23 mouse cellular contexts compared by ENCODE assay signal in the genomic region with DNA sequence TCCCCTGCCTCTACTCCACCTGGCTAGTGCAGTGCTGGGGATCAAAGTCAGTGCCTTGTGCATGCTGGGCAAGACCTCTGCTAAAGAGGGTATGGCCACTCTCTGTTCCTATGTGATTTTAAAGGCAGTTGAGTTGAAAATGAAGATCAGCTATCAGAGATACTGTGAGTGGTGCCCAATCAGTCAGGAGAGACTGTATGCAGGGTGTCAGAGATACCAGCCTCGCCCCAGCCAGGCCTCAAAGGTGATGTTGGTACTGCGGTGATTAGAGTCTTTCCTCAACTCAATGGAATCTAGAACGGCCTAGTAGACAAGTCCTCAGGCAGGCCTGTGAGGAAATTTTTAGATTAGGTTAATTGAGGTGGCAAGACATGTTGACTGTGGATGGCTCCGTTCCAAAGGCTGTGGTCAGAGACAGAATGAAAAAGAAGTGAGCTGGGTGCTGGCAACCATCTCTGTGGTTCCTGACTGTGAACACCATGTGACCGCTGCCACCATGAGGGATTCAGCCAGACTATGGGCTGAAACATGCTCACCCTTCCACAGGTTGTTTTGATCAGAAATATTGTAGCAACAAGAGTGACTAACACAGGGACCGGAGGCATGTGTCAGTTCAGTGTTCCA. TPM values are rescaled to one million over a fixed set of nuclear protein-coding genes. Genes with fewer than 3 reads are reported as not detected.
A peak's percentile ranks its signal among the peaks of the same experiment; 100 is the strongest.
DNase-seq lines count a peak whose midpoint lies in the region; ATAC-seq lines count a peak whose summit lies in the region.
"Had no signal": no experiment of that assay in that cellular context is flagged by ENCODE, and none has a peak within 500 bp of the region (broad histone marks: within the 10 kb centered on the region; RNA-seq: fewer than 3 reads in every experiment).

No protein-coding gene starts in this region.

- no peak overlapping the region for H3K4me3 ChIP-seq in liver, embryonic 16.5 days (ENCODE audit: low read depth, low read length)
- no peak overlapping the region for H3K4me3 ChIP-seq in limb, embryonic 10.5 days
- H3K4me3 ChIP-seq: embryonic facial prominence, embryonic 15.5 days; forebrain, embryonic 12.5 days; heart, embryonic 15.5 days; hindbrain, embryonic 13.5 days; midbrain, embryonic 13.5 days had no signal

- ATAC-seq in liver, embryonic 16.5 days (ENCODE audit: low read depth): peak; percentile 79
- no peak for ATAC-seq in megakaryocyte, adult 5-6 weeks (ENCODE audit: poor library complexity, severe bottlenecking)
- ATAC-seq: inflammation-experienced regulatory T-cells, adult 6 months; midbrain, embryonic 13.5 days had no signal

- no peak overlapping the region for H3K9ac ChIP-seq in liver, embryonic 16.5 days (ENCODE audit: low read depth, low read length)
- H3K9ac ChIP-seq: embryonic facial prominence, embryonic 15.5 days; forebrain, embryonic 12.5 days; heart, embryonic 15.5 days; hindbrain, embryonic 13.5 days; midbrain, embryonic 13.5 days had no signal

- no peaks in the 10 kb centered on the region for H3K36me3 ChIP-seq in liver, embryonic 16.5 days (ENCODE audit: control insufficient read depth, insufficient read depth)
- no peaks in the 10 kb centered on the region for H3K36me3 ChIP-seq in limb, embryonic 10.5 days
- H3K36me3 ChIP-seq: embryonic facial prominence, embryonic 15.5 days; forebrain, embryonic 12.5 days; heart, embryonic 15.5 days; hindbrain, embryonic 13.5 days; midbrain, embryonic 13.5 days had no signal

- no peaks in the 10 kb centered on the region for H3K27me3 ChIP-seq in liver, embryonic 16.5 days (ENCODE audit: control insufficient read depth, insufficient read depth, low read depth, low read length)
- no peaks in the 10 kb centered on the region for H3K27me3 ChIP-seq in limb, embryonic 10.5 days (ENCODE audit: low read depth, poor library complexity, severe bottlenecking)
- H3K27me3 ChIP-seq: CH12.LX; embryonic facial prominence, embryonic 15.5 days; forebrain, embryonic 12.5 days; heart, embryonic 15.5 days had no signal

- WGBS in liver, embryonic 16.5 days (ENCODE audit: insufficient replicate concordance): 54% methylated on average over 6 of the region's 6 CpGs
- 93% methylated on average over 6 of the region's 6 CpGs for whole genome bisulfite sequencing in limb, embryonic 10.5 days

- peaks cover 49% of the 10 kb centered on the region for H3K4me1 ChIP-seq in liver, embryonic 16.5 days (ENCODE audit: control insufficient read depth, low read depth, low read length)
- peaks cover 10% of the 10 kb centered on the region; the same call in 1 of the 2 replicates for H3K4me1 ChIP-seq in limb, embryonic 10.5 days

- H3K9me3 ChIP-seq in liver, embryonic 16.5 days (replicated peaks; ENCODE audit: control insufficient read depth, low read length): no peaks in the 10 kb centered on the region
- no peaks in the 10 kb centered on the region for H3K9me3 ChIP-seq in limb, embryonic 10.5 days (replicated peaks)
- H3K9me3 ChIP-seq: embryonic facial prominence, embryonic 15.5 days; forebrain, embryonic 12.5 days; heart, embryonic 15.5 days; hindbrain, embryonic 13.5 days; midbrain, embryonic 13.5 days had no signal

- peak overlapping the region; percentile 65 for H3K27ac ChIP-seq in liver, embryonic 16.5 days (ENCODE audit: low read length)
- no peak overlapping the region for H3K27ac ChIP-seq in limb, embryonic 10.5 days
- H3K27ac ChIP-seq: embryonic facial prominence, embryonic 15.5 days; forebrain, embryonic 12.5 days; heart, embryonic 15.5 days; hindbrain, embryonic 13.5 days; midbrain, embryonic 13.5 days had no signal

- H3K4me2 ChIP-seq in liver, embryonic 16.5 days (ENCODE audit: low read depth, low read length): 0 out of 2 replicates have a peak overlapping the region, but pooled peaks have one; percentile 1
- H3K4me2 ChIP-seq: embryonic facial prominence, embryonic 15.5 days; forebrain, embryonic 12.5 days; heart, embryonic 15.5 days; hindbrain, embryonic 13.5 days; midbrain, embryonic 13.5 days had no signal

- DNase-seq in 416B (ENCODE audit: low read depth) (peak; percentile 81), liver (peak; percentile 70)
- DNase-seq in Muller cell, postnatal 12 days (ENCODE audit: inconsistent ontology term): peak; percentile 64
- DNase-seq in spleen, adult 18-20 months: no peak
- DNase-seq in limb, embryonic 10.5 days (ENCODE audit: low spot score): no peak
- DNase-seq: B cell, adult 2 months; cerebellum, adult 18-20 months; gastrocnemius, postnatal 36 days; heart, postnatal 36 days; kidney, adult 18-20 months; kidney, postnatal 10 days; lung, adult 18-20 months; lung, postnatal 10 days; thymus, postnatal 14 days had no signal

RNA-seq across cellular contexts. Expression of a gene that starts 17.8 kb away (rescaled TPM):
- polyA plus RNA-seq in liver, embryonic 16.5 days (2015; fragmentation: Nextera tagmentation; extraction: Ambion mirVana): 50.1 and 51.7 TPM in 2 replicates
- 78.0 and 89.8 TPM in 2 replicates for polyA plus RNA-seq in limb, embryonic 10.5 days (2016; fragmentation: Nextera tagmentation; extraction: Ambion mirVana)
- 40.0 and 40.7 TPM in 2 replicates for total RNA-seq in megakaryocyte, adult 5-6 weeks (2015)
- total RNA-seq in megakaryocyte, adult 5-6 weeks (2017): 26.4 and 34.4 TPM in 2 replicates

RNA-seq across cellular contexts. Expression of a gene that starts 18.0 kb away (rescaled TPM):
- 323 and 347 TPM in 2 replicates for polyA plus RNA-seq in liver, embryonic 16.5 days (2015; fragmentation: Nextera tagmentation; extraction: Ambion mirVana)
- 684 and 695 TPM in 2 replicates for polyA plus RNA-seq in limb, embryonic 10.5 days (2016; fragmentation: Nextera tagmentation; extraction: Ambion mirVana)
- total RNA-seq in megakaryocyte, adult 5-6 weeks (2015): 282 and 314 TPM in 2 replicates
- total RNA-seq in megakaryocyte, adult 5-6 weeks (2017): 248 and 255 TPM in 2 replicates

RNA-seq across cellular contexts. Expression of a gene that starts 26.7 kb away (rescaled TPM):
- 47.0 and 48.6 TPM in 2 replicates for polyA plus RNA-seq in liver, embryonic 16.5 days (2015; fragmentation: Nextera tagmentation; extraction: Ambion mirVana)
- polyA plus RNA-seq in limb, embryonic 10.5 days (2016; fragmentation: Nextera tagmentation; extraction: Ambion mirVana): 185 and 206 TPM in 2 replicates
- 15.4 and 16.4 TPM in 2 replicates for total RNA-seq in megakaryocyte, adult 5-6 weeks (2015)
- 18.9 and 25.4 TPM in 2 replicates for total RNA-seq in megakaryocyte, adult 5-6 weeks (2017)

RNA-seq across cellular contexts. Expression of a gene that starts 40.7 kb away (rescaled TPM):
- 0.12 and 0.53 TPM in 2 replicates for polyA plus RNA-seq in liver, embryonic 16.5 days (2015; fragmentation: Nextera tagmentation; extraction: Ambion mirVana)
- 0.64 TPM in 2 replicates for polyA plus RNA-seq in limb, embryonic 10.5 days (2016; fragmentation: Nextera tagmentation; extraction: Ambion mirVana)
- total RNA-seq in megakaryocyte, adult 5-6 weeks (2015): 0.07 TPM in 1 of 2 replicates, not detected in the other
- 1.7 and 2.2 TPM in 2 replicates for total RNA-seq in megakaryocyte, adult 5-6 weeks (2017)

RNA-seq across cellular contexts. Expression of a gene that starts 59.3 kb away (rescaled TPM):
- polyA plus RNA-seq in liver, embryonic 16.5 days (2015; fragmentation: Nextera tagmentation; extraction: Ambion mirVana): 214 and 230 TPM in 2 replicates
- 316 and 317 TPM in 2 replicates for polyA plus RNA-seq in limb, embryonic 10.5 days (2016; fragmentation: Nextera tagmentation; extraction: Ambion mirVana)
- 132 and 161 TPM in 2 replicates for total RNA-seq in megakaryocyte, adult 5-6 weeks (2015)
- total RNA-seq in megakaryocyte, adult 5-6 weeks (2017): 205 and 227 TPM in 2 replicates

Comparison
In these comparisons a context has a peak if more than half of its experiments do, and no peak if none do; other contexts are left out.
1. DNase-seq: peak in 416B (single experiment), Muller cell, postnatal 12 days (single experiment) and liver (single experiment); none in spleen, adult 18-20 months (0 of 2) and limb, embryonic 10.5 days (single experiment).